Mouse (Mus musculus) cerebellum, postnatal 25 days (tissue): ENCODE measurements at regions not wholly inside any gene's neighbourhood (a gene's known extent, or its start where the extent isn't known, plus 50 kb on each side); places are given as distances from the start of the nearest gene placed in this dataset.
A peak's percentile ranks its signal among the peaks of the same experiment; 100 is the strongest.
"Not testable (repeated sequence)": the region's sequence is repeated elsewhere in the genome, so short reads cannot be mapped to it uniquely, and the experiment has no call there.

Experiments used
- DNase-seq, 2 experiments: peaks; one replicate each; pipeline ENCODE4 v3.0.0; 2021; ENCODE audit warnings: mixed read lengths in 2 of 2

- DNase-seq = no peak
These were observed 172.3 kb downstream of the Snca start for GRCm38 (mm10) chr6:60657117-60657911.

- DNase-seq = not testable (repeated sequence)
These were observed 182.6 kb downstream of the Snca start for GRCm38 (mm10) chr6:60646983-60647617.

GRCm38 (mm10) chr6:60642251-60642650, 187.4 kb downstream of the Snca start:
- no peak for DNase-seq

- DNase-seq = no peak
These were observed 213.3 kb downstream of the Snca start for GRCm38 (mm10) chr6:60616313-60616712.

- no peak for DNase-seq
These were observed 229.5 kb downstream of the Snca start for GRCm38 (mm10) chr6:60600201-60600600.

- DNase-seq = no peak
These were observed 265.4 kb downstream of the Snca start for GRCm38 (mm10) chr6:60564261-60564660.

- peak in 1 of 2 experiments; percentile 25 for DNase-seq
These were observed 273.9 kb downstream of the Snca start for GRCm38 (mm10) chr6:60555590-60556235.
